Mouse (Mus musculus) layer of hippocampus, postnatal 14 days (tissue): ENCODE data around the gene Adcy1. TPM values are rescaled to one million over a fixed set of nuclear protein-coding genes. Genes with fewer than 3 reads are reported as not detected.

Source experiments
- DNase-seq, 2 experiments: peaks; one replicate each; pipeline ENCODE4 v3.0.0; 2021 to 2022; ENCODE audit warnings: low spot score in 2 of 2, mixed read lengths in 1 of 2
- total RNA-seq, 2 experiments: library from RNA; stranded (reverse); gene quantifications; 2 replicates each; pipeline ENCODE4 v1.2.3; 2021

The Adcy1 gene
- total RNA-seq, 2 experiments from 2014 or later, result 196 to 212 TPM

GRCm38 (mm10) chr11:7178724-7179123 lies 115.4 kb downstream of the Adcy1 start:
- no peak for DNase-seq

- no peak for DNase-seq
Observed at GRCm38 (mm10) chr11:7179276-7179675, 116.0 kb downstream of the Adcy1 start.

GRCm38 (mm10) chr11:7182409-7183042 lies 119.2 kb downstream of the Adcy1 start:
- DNase-seq, result no peak

GRCm38 (mm10) chr11:7184420-7184819 lies 121.1 kb downstream of the Adcy1 start:
- no peak for DNase-seq

GRCm38 (mm10) chr11:7187472-7187871 lies 124.2 kb downstream of the Adcy1 start:
- no peak for DNase-seq

DNA sequence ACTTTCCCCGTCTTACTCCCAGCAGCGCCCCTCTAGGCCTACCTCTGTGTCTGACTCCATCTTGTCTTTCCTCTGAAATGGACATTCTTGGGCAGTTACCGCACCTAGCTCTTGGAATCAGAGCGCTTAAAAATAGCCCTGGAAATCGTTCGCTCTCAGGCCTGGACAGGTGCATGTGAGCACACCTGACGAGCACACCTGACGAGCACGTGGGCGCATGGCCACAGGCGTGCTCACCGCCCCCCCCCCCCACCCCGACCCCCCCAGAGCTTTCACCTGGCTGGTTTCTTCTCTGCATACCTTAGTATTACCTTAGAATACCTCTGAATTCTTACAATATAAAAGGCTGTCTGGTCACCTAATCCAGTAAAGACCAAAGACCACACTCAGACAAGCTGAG lies 125.2 kb downstream of the Adcy1 start, which contains the start of gene Gm11985:
Gm11985 (minus strand) TSS at position 101 of the 400 bp plus-strand sequence.
- no peak for DNase-seq

DNA sequence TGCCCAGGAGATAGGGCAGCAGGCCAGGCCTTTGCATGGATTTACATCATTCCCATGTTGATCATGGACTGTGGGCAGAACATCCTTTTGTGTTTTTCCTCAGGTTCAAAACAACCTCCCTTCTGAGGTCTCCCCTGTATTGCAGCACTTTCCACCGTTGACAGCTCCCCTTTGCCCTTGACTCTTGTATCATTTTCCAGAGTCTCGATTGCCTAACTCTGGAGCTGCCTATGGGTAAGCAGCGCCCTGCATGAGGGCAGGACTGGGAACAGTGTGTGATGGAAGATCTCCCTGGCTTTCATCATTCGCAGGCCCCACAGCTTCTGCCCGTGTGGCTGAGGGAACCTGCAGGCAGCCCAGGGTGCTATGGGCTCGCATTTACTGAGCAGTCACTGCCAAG lies 129.4 kb downstream of the Adcy1 start:
- no peak for DNase-seq

GRCm38 (mm10) chr11:7193134-7193533 lies 129.8 kb downstream of the Adcy1 start:
- no peak for DNase-seq

DNA sequence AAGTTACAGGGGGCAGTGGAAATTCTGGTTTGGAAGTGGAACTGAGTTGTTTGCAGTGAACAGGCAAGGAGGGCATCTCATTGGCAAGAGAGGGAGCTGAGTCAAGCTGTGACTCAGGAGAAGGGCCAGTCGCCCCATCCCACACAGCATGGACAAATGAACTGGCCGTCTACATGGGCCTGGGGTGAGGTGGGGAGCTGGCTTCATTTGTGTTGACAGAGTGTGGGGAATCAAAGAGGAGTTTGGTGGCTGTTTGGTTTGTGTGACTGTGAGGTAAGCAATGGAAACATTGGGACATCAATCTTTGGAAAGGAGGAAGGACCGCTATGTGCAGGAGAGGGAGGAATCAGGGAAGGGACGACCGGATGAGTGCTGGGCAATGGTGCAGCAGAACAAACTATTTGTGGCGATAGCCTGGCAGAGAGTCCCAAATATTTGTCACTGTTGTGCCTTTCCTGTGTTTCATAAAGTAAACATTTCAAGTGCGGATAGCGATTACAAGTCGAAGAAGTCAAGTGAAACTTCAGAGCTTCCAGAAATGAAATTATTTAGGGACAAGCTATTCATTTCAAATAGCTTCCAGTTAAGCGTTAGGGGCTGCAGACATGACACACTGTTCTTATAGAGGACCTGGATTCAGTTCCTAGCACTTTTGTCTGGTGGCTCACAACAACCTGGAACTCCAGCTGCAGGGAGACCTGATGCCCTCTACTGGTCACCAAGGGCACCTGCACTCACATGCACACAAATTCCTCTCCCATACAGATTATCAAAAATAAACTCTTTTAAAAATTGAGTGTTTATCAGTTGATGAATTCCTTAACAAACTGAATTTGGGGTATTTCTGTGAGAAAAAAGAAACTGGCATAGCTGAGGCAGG lies 131.4 kb downstream of the Adcy1 start:
- no peak for DNase-seq

DNA sequence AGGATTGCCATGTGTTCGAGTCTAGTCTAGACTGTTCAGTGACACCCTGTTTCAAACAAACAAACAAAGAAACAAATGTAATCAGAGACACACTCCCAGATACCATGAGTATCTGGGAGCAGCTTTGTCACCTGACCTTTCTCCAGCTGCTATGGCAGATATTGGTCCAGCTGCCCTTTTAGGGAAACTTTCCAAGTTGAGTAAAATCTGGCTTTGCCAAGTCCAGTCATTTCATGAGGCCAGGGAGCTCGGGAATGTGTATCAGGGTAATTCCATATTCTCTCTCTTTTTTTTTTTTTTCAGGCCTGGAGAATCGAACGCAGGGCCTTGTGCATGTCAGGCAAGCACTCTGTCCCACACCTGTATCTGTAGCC lies 132.0 kb downstream of the Adcy1 start:
- no peak for DNase-seq

- DNase-seq, result no peak
Observed at GRCm38 (mm10) chr11:7197491-7197941, 134.2 kb downstream of the Adcy1 start, which contains the start of gene Igfbp1. Igfbp1 (plus strand) TSS chr11:7197782.

DNA sequence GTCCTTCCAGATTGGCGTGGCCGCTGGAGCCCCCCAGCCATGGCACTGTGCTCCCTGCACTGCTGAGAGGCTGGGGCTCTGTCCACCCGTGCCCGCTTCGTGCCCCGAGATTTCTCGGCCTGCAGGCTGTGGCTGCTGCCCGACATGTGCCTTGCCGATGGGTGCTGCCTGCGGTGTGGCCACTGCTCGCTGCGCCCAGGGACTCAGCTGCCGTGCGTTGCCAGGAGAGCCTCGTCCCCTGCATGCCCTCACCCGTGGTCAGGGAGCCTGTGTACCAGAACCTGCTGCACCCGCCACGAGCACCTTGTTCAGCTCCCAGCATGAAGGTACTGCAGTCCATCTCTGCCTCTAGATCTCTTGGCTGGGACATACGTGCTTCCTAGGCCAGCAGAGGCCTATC lies 134.7 kb downstream of the Adcy1 start:
- no peak for DNase-seq

GRCm38 (mm10) chr11:7198481-7199256 lies 135.4 kb downstream of the Adcy1 start:
- no peak for DNase-seq

- DNase-seq, result peak in 1 of 2 experiments; percentile 73
Observed at GRCm38 (mm10) chr11:7199736-7200392, 136.6 kb downstream of the Adcy1 start.

GRCm38 (mm10) chr11:7200393-7200783 lies 137.1 kb downstream of the Adcy1 start:
- no peak for DNase-seq

- DNase-seq, result no peak
Observed at GRCm38 (mm10) chr11:7202206-7202605, 138.9 kb downstream of the Adcy1 start.

GRCm38 (mm10) chr11:7203846-7204245 lies 140.6 kb downstream of the Adcy1 start:
- DNase-seq, result no peak

- DNase-seq, result peak; percentile 77
Observed at GRCm38 (mm10) chr11:7210343-7210742, 147.1 kb downstream of the Adcy1 start.

- no peak for DNase-seq
Observed at GRCm38 (mm10) chr11:7211211-7211610, 147.9 kb downstream of the Adcy1 start.

- DNase-seq, result no peak
Observed at GRCm38 (mm10) chr11:7212126-7212798, 149.0 kb downstream of the Adcy1 start.

GRCm38 (mm10) chr11:7213161-7213500 lies 149.8 kb downstream of the Adcy1 start:
- no peak for DNase-seq
